Mouse (Mus musculus) lung, adult 2 months (tissue): Measurements from ENCODE around the gene Rfx7.

Experiments
- CTCF ChIP-seq: fragments of 200-500 bp; IDR thresholded peaks from 2 replicates; pipeline ENCODE4 v1.5.1; 2011; ENCODE audit warnings: mild to moderate bottlenecking, low read length, control low read depth; ENCODE audit not compliant: insufficient read depth
- POLR2A ChIP-seq: fragments of 200-500 bp; IDR thresholded peaks from 2 replicates; pipeline ENCODE4 v1.6.1; 2011; ENCODE audit warnings: low read depth, mild to moderate bottlenecking, control low read depth, low read length, borderline replicate concordance; ENCODE audit errors: extremely low read depth

GRCm38 (mm10) chr9:72643651-72644417 lies 111.8 kb downstream of the Rfx7 start:
- no peak for TF ChIP-seq CTCF
- no peak for TF ChIP-seq POLR2A
